Mouse (Mus musculus) heart, embryonic 14.5 days (tissue): Measurements from ENCODE around the gene Tctn3. TPM values are rescaled to one million over a fixed set of nuclear protein-coding genes. Genes with fewer than 3 reads are reported as not detected.

Source experiments
- ATAC-seq: fragments of 200-750 bp; cut with Nextera tagmentation; 2 replicates; pipeline ENCODE4 v1.8.0; 2017; ENCODE audit warnings: low read depth, moderate TSS enrichment; ENCODE audit not compliant: insufficient number of reproducible peaks, insufficient read depth, low FRiP score
- H3K27ac ChIP-seq, 2 experiments: fragments of 200-500 bp in 1 of 2; fragments of 300-500 bp in 1 of 2; sonication (generic) in 1 of 2; replicated peaks in 1 of 2; 2 replicates each; pipeline ENCODE4 v1.5.1; 2012 to 2014; ENCODE audit warnings: low read depth in 2 of 2, low read length in 2 of 2, control low read depth in 1 of 2, mild to moderate bottlenecking in 1 of 2, mixed read lengths in 1 of 2; ENCODE audit not compliant: control insufficient read depth in 1 of 2, insufficient read depth in 1 of 2
- H3K27me3 ChIP-seq: fragments of 300-500 bp; sonication (generic); 2 replicates; pipeline ENCODE4 v1.6.1; 2014; ENCODE audit warnings: mild to moderate bottlenecking, low read length, control low read depth; ENCODE audit not compliant: control insufficient read depth, insufficient read depth
- H3K36me3 ChIP-seq: fragments of 300-500 bp; sonication (generic); 2 replicates; pipeline ENCODE4 v1.6.1; 2014; ENCODE audit warnings: mild to moderate bottlenecking, control low read depth, low read length, mixed read lengths; ENCODE audit not compliant: control insufficient read depth, insufficient read depth
- H3K4me1 ChIP-seq, 2 experiments: fragments of 200-500 bp in 1 of 2; fragments of 300-500 bp in 1 of 2; sonication (generic) in 1 of 2; 2 replicates each; pipeline ENCODE4 v1.6.1; 2012 to 2014; ENCODE audit warnings: low read length in 2 of 2, control low read depth in 1 of 2, mixed read lengths in 1 of 2; ENCODE audit not compliant: control insufficient read depth in 2 of 2, insufficient read depth in 2 of 2
- H3K4me2 ChIP-seq: fragments of 300-500 bp; sonication (generic); 2 replicates; pipeline ENCODE4 v1.6.1; 2014; ENCODE audit warnings: mild to moderate bottlenecking, low read length
- H3K4me3 ChIP-seq, 2 experiments: fragments of 200-500 bp in 1 of 2; fragments of 300-500 bp in 1 of 2; sonication (generic) in 1 of 2; 2 replicates each; pipeline ENCODE4 v1.5.1; 2012 to 2014; ENCODE audit warnings: low read length in 2 of 2, mild to moderate bottlenecking in 2 of 2, control low read depth in 1 of 2, low read depth in 1 of 2, moderate library complexity in 1 of 2; ENCODE audit not compliant: control insufficient read depth in 1 of 2, insufficient read depth in 1 of 2
- H3K9ac ChIP-seq: fragments of 300-500 bp; sonication (generic); 2 replicates; pipeline ENCODE4 v1.6.1; 2014; ENCODE audit warnings: mild to moderate bottlenecking, low read length
- H3K9me3 ChIP-seq: fragments of 300-500 bp; sonication (generic); 2 replicates; pipeline ENCODE4 v1.6.1; 2016; ENCODE audit warnings: low read length, control low read depth; ENCODE audit not compliant: control insufficient read depth
- WGBS: fragments of 180-500 bp; shearing (Covaris S2); extraction: QIAGEN DNeasy Blood & Tissue Kit; methylation state at CpG from one replicate; pipeline ENCODE4 v1.1.7; 2014; 5-methylcytosine and 5-hydroxymethylcytosine counted together
- polyA plus RNA-seq: library from polyadenylated mRNA; unstranded; fragments of >200 nt; fragmentation: Nextera tagmentation; extraction: Ambion mirVana; gene quantifications from 2 replicates; pipeline ENCODE4 v1.2.1, GENCODE M21; 2014

The Tctn3 gene
- polyA plus RNA-seq, 1 experiment from 2014 or later: 10.3 TPM

- Histone ChIP-seq H3K9me3 (no peaks in the 10 kb centered on the region), H3K27me3 (no peaks in the 10 kb centered on the region), H3K27ac (peak overlapping the region in 1 of 2 experiments; percentile 8; a peak in 1 of 4 replicates), H3K4me3 (no peak overlapping the region), H3K4me2 (no peak overlapping the region), H3K9ac (no peak overlapping the region), H3K4me1 (no peaks in the 10 kb centered on the region; a peak in 1 of 4 replicates), H3K36me3 (peaks cover 21% of the 10 kb centered on the region)
- 81% methylated on average over 8 of the region's 8 CpGs for WGBS
- no peak for ATAC-seq
These were observed 16.2 kb downstream of the Tctn3 start for GRCm38 (mm10) chr19:40595831-40596230.

DNA sequence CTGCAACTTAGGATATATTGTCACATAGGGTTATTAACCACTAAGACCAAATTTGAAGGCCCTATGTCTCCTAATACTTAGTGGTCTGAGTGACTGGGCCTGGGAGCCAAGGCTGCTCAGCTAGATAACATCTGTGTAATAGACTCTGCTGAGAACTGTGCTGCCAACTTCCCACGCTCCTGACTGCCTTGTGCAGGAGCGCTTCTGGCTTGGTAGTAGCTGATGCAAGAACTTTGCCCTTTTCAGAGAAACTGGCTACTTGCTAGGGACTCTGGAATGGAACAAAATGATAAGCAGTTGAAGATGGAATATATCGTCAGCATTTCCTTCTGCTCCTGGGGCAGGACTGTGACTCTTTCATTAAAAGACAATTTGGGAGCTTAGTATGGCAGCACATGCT, 16.8 kb downstream of the Tctn3 start:
- peaks cover 21% of the 10 kb centered on the region for H3K36me3 ChIP-seq
- no peak overlapping the region for H3K4me3 ChIP-seq
- WGBS: 70% methylated on average over 3 of the region's 3 CpGs
- H3K4me1 ChIP-seq: no peaks in the 10 kb centered on the region; a peak in 1 of 4 replicates
- no peak for ATAC-seq
- H3K4me2 ChIP-seq: no peak overlapping the region
- H3K27ac ChIP-seq: 0 out of 4 replicates have a peak overlapping the region, but pooled peaks of 1 of the 2 experiments have one; percentile 8
- H3K9ac ChIP-seq: no peak overlapping the region
- H3K27me3 ChIP-seq: no peaks in the 10 kb centered on the region
- no peaks in the 10 kb centered on the region for H3K9me3 ChIP-seq

DNA sequence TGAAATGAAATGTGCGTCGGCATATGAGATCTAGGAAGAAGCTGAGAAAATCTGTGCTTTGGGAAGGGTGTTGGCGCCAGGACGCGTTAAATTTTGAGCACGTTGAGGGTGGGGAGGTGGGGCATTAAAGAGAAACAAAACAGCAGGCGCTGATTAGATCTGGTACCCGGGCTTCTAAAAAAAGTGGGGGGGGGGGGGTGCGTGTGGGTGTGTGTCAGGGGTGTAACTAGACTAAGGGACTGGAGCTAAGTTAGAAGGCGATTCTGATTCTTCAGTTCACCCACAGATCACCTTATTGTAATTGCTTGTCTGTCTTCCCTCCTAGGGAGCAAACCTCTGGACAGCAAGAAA, 22.5 kb downstream of the Tctn3 start:
- H3K27ac ChIP-seq: peak overlapping the region; percentile 80 to 85
- H3K27me3 ChIP-seq: no peaks in the 10 kb centered on the region
- H3K4me1 ChIP-seq: peaks cover 6 to 10% of the 10 kb centered on the region in 2 experiments
- H3K9ac ChIP-seq: peak overlapping the region; percentile 72
- H3K9me3 ChIP-seq: no peaks in the 10 kb centered on the region
- peak overlapping the region; percentile 70 for H3K4me2 ChIP-seq
- WGBS: under 1% methylated on average over 10 of the region's 10 CpGs
- peaks cover 12% of the 10 kb centered on the region for H3K36me3 ChIP-seq
- peak overlapping the region; percentile 72 to 97 for H3K4me3 ChIP-seq
- ATAC-seq: no peak

GRCm38 (mm10) chr19:40588847-40589529, 23.0 kb downstream of the Tctn3 start:
- ATAC-seq: peak; percentile 51; the same call in 1 of the 2 replicates
- Histone ChIP-seq H3K9me3 (no peaks in the 10 kb centered on the region), H3K4me2 (peak overlapping the region; percentile 70), H3K9ac (peak overlapping the region; percentile 72), H3K36me3 (peaks cover 16% of the 10 kb centered on the region), H3K27me3 (no peaks in the 10 kb centered on the region), H3K4me3 (peak overlapping the region; percentile 72 to 97), H3K4me1 (peaks cover 6 to 10% of the 10 kb centered on the region in 2 experiments), H3K27ac (peak overlapping the region; percentile 80 to 85)
- 0% methylated on average over 18 of the region's 18 CpGs for WGBS

DNA sequence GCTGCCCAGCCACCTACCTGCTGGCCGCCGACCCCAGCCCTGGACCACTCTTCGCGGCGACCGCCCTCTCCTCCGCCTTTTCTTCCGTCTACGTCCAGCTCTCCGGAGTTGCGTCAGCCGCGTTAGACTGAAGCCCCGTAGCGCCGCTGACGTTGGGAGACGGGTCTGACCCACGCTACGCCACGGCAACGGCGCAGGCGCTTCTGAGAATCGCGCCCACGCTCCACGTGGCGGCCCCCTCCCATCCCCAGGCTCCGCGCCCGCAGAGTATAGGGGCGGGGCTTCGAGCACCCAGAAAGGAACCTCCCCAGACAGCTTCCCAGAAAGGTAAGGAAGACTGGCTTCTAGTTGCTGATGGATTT, 23.8 kb downstream of the Tctn3 start, which contains the start of gene Aldh18a1:
Gene Aldh18a1, minus strand, starts transcription at position 171 of the 362 bp plus-strand sequence.
- peak; percentile 96 for ATAC-seq
- Histone ChIP-seq H3K4me2 (peak within 1 kb of the TSS; percentile 70), H3K36me3 (peaks cover 23% of the 10 kb centered on the region), H3K4me3 (peak within 1 kb of the TSS; percentile 72 to 97), H3K27ac (peak within 1 kb of the TSS; percentile 78 to 80), H3K4me1 (peaks cover 6 to 10% of the 10 kb centered on the region in 2 experiments), H3K9me3 (no peaks in the 10 kb centered on the region), H3K9ac (peak within 1 kb of the TSS; percentile 79), H3K27me3 (no peaks in the 10 kb centered on the region)
- under 1% methylated on average over 34 of the region's 34 CpGs for WGBS

DNA sequence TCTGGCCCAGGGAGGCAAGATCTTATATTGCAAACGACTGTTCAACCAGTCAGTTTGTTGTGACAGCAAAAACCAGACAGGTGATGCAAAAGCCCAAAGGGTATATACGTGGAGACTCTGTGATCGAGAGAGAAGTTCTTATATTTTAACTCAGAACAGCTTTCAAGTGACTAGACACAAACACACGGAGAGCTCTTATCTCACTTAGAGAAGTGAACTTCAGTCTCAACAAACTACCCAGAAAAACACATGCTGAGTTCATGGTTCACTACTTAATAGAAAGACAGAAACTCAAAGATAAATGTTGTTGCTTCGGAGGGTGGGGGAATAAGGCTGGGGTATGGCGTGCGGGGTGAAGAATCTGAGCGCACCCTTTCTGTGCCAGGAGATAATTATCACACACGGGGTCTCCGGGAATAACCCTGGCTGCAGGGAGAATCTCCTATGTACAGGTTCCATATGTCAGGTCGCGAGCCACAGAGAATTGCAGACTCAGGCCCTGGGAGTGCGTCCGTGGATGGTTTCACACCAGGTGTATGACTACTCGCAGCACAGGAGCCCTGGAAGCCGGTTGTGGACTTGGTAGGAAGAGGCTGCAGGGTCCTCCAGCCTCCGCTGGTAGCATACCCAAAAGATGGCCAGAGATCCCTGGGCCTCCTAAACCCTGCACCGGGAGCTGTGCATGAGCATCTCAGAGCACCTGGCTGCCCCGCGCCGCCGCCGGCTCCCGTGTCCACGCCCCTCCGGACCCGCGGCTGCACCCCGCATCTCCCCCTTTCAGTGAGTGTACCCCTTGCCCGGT, 24.3 kb downstream of the Tctn3 start:
- Histone ChIP-seq H3K27me3 (no peaks in the 10 kb centered on the region), H3K9me3 (no peaks in the 10 kb centered on the region), H3K4me3 (peak overlapping the region; percentile 72 to 97), H3K36me3 (peaks cover 29% of the 10 kb centered on the region), H3K27ac (0 out of 4 replicates have a peak overlapping the region, but pooled peaks of 1 of the 2 experiments have one; percentile 15), H3K9ac (peak overlapping the region; percentile 79), H3K4me1 (peaks cover 6 to 10% of the 10 kb centered on the region in 2 experiments), H3K4me2 (peak overlapping the region; percentile 70)
- WGBS: 7% methylated on average over 30 of the region's 30 CpGs
- ATAC-seq: peak; percentile 16

GRCm38 (mm10) chr19:40586908-40587307, 25.1 kb downstream of the Tctn3 start:
- peak overlapping the region; percentile 72 to 97; a peak in 3 of 4 replicates for H3K4me3 ChIP-seq
- ATAC-seq: no peak
- 52% methylated on average over 7 of the region's 7 CpGs for WGBS

More at GRCm38 (mm10) chr19:40586908-40587307, 25.1 kb downstream of the Tctn3 start:
- H3K4me1 ChIP-seq: peaks cover 12 to 17% of the 10 kb centered on the region in 2 experiments
- H3K9me3 ChIP-seq: no peaks in the 10 kb centered on the region
- H3K4me2 ChIP-seq: peak overlapping the region; percentile 70
- no peaks in the 10 kb centered on the region for H3K27me3 ChIP-seq
- no peak overlapping the region for H3K9ac ChIP-seq
- peaks cover 36% of the 10 kb centered on the region for H3K36me3 ChIP-seq
- H3K27ac ChIP-seq: no peak overlapping the region
